Mouse (Mus musculus) liver, embryonic 16.5 days (tissue): ENCODE results near the gene Pheta2. TPM values are rescaled to one million over a fixed set of nuclear protein-coding genes. Genes with fewer than 3 reads are reported as not detected.

Experiments used
- ATAC-seq: fragments of 200-750 bp; cut with Nextera tagmentation; 2 replicates; pipeline ENCODE4 v1.8.0; 2017; ENCODE audit warnings: low read depth, mild to moderate bottlenecking, moderate number of reproducible peaks, moderate library complexity
- H3K27ac ChIP-seq: fragments of 300-500 bp; sonication (generic); 2 replicates; pipeline ENCODE4 v1.5.1; 2014; ENCODE audit warnings: mild to moderate bottlenecking, low read length
- H3K27me3 ChIP-seq: fragments of 300-500 bp; sonication (generic); 2 replicates; pipeline ENCODE4 v1.6.1; 2014; ENCODE audit warnings: low read depth, low read length, mixed read lengths; ENCODE audit not compliant: control insufficient read depth, insufficient read depth
- H3K36me3 ChIP-seq: fragments of 300-500 bp; sonication (generic); 2 replicates; pipeline ENCODE4 v1.6.1; 2014; ENCODE audit warnings: mild to moderate bottlenecking; ENCODE audit not compliant: control insufficient read depth, insufficient read depth
- H3K4me1 ChIP-seq: fragments of 300-500 bp; sonication (generic); 2 replicates; pipeline ENCODE4 v1.6.1; 2014; ENCODE audit warnings: low read depth, low read length, mixed read lengths; ENCODE audit not compliant: control insufficient read depth
- H3K4me2 ChIP-seq: fragments of 300-500 bp; sonication (generic); 2 replicates; pipeline ENCODE4 v1.6.1; 2014; ENCODE audit warnings: low read depth, low read length, mixed read lengths
- H3K4me3 ChIP-seq: fragments of 300-500 bp; sonication (generic); 2 replicates; pipeline ENCODE4 v1.5.1; 2014; ENCODE audit warnings: low read depth, mild to moderate bottlenecking, low read length
- H3K9ac ChIP-seq: fragments of 300-500 bp; sonication (generic); 2 replicates; pipeline ENCODE4 v1.6.1; 2014; ENCODE audit warnings: low read depth, low read length
- H3K9me3 ChIP-seq: fragments of 300-500 bp; sonication (generic); replicated peaks from 2 replicates; pipeline ENCODE4 v1.6.1; 2016; ENCODE audit warnings: low read length; ENCODE audit not compliant: control insufficient read depth
- WGBS: fragments of 180-500 bp; shearing (Covaris S2); extraction: QIAGEN DNeasy Blood & Tissue Kit; methylation state at CpG from one replicate; pipeline ENCODE4 v1.1.7; 2014; ENCODE audit not compliant: insufficient replicate concordance; 5-methylcytosine and 5-hydroxymethylcytosine counted together
- polyA plus RNA-seq: library from polyadenylated mRNA; unstranded; fragments of >200 nt; fragmentation: Nextera tagmentation; extraction: Ambion mirVana; gene quantifications from 2 replicates; pipeline ENCODE4 v1.2.1, GENCODE M21; 2015

Pheta2 gene
- polyA plus RNA-seq, 1 experiment from 2014 or later, result 43.4 TPM

GRCm38 (mm10) chr15:82341036-82341501, 2.3 kb downstream of the Pheta2 start:
- H3K27me3 ChIP-seq, result no peaks in the 10 kb centered on the region
- H3K9ac ChIP-seq, result peak overlapping the region; percentile 96
- peak overlapping the region; percentile 94 for H3K4me2 ChIP-seq
- peak overlapping the region; percentile 100 for H3K27ac ChIP-seq
- ATAC-seq, result peak; percentile 22
- no peaks in the 10 kb centered on the region for H3K9me3 ChIP-seq
- peaks cover 20% of the 10 kb centered on the region for H3K36me3 ChIP-seq
- peak overlapping the region; percentile 69 for H3K4me3 ChIP-seq
- WGBS, result under 1% methylated on average over 38 of the region's 40 CpGs
- H3K4me1 ChIP-seq, result peaks cover 78% of the 10 kb centered on the region

DNA sequence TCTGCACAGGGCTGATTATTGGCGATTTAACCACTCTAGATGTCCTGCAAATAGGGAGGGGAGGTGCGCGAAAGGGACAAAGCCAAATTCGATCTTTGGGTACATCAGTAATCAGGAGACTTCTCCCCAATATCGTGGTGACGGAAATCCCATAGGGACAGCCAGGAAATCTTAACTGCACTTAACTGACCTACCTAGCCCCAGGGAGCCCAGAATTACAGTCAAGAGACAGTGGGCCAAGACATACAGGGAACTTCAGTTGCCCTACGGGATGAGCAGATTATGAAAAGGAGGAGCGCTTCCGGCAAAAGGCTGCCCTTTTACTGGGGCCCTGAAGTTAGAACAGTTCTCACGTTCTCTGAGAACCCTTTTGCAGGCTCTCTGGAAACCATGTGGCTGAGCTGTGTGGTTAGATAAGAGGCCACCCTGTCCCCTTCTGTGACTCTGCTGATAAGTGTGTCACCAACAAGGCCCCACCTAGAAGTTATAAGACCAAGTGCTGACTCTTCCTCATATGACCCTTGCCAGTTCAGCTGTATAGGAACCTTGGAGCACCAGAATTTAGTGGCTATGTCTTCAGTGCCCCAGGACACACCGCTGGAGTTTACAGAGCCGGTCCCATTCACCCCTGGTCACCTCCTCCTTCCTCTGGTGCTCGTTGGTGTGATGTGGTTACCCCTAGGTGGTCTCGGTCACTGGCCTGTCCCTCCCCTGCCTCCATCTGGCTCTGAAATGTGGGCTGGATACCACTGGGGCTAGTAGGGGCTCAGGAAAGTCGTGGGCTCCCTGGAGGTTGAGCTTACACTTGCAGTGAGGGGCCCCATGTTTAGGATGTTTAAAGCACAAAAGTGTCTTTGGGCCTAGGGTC, 3.2 kb downstream of the Pheta2 start:
- peaks cover 12% of the 10 kb centered on the region for H3K36me3 ChIP-seq
- peaks cover 75% of the 10 kb centered on the region for H3K4me1 ChIP-seq
- 8% methylated on average over 15 of the region's 15 CpGs for WGBS
- H3K27me3 ChIP-seq, result no peaks in the 10 kb centered on the region
- peak overlapping the region; percentile 96 for H3K9ac ChIP-seq
- H3K4me2 ChIP-seq, result peak overlapping the region; percentile 94
- H3K9me3 ChIP-seq, result no peaks in the 10 kb centered on the region
- ATAC-seq, result peak; percentile 62
- peak overlapping the region; percentile 100 for H3K27ac ChIP-seq
- peak overlapping the region; percentile 69 for H3K4me3 ChIP-seq

DNA sequence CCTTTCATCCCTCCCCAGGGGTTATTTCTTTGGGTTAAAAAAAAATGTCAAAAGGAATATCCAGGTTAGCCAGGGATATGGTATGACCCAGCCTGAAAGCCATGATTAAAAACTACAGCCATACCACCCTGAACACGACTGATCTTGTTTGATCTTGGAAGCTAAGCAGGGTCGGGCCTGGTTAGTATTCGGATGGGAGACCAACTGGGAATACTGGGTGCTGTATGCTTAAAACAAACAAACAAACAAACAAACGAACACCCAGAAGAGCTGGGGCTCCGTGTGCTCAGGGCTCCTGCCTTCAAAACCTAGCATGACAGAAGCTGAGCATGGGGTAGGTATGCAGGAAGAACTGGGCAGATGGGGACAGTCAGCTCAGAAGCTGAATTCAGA, 3.8 kb downstream of the Pheta2 start:
- H3K4me1 ChIP-seq, result peaks cover 75% of the 10 kb centered on the region
- H3K36me3 ChIP-seq, result peaks cover 11% of the 10 kb centered on the region
- no peaks in the 10 kb centered on the region for H3K27me3 ChIP-seq
- WGBS, result 38% methylated on average over 5 of the region's 5 CpGs
- H3K9ac ChIP-seq, result peak overlapping the region; percentile 96
- H3K27ac ChIP-seq, result peak overlapping the region; percentile 100
- ATAC-seq, result no peak
- H3K9me3 ChIP-seq, result no peaks in the 10 kb centered on the region
- H3K4me2 ChIP-seq, result peak overlapping the region; percentile 94
- peak overlapping the region; percentile 69 for H3K4me3 ChIP-seq

DNA sequence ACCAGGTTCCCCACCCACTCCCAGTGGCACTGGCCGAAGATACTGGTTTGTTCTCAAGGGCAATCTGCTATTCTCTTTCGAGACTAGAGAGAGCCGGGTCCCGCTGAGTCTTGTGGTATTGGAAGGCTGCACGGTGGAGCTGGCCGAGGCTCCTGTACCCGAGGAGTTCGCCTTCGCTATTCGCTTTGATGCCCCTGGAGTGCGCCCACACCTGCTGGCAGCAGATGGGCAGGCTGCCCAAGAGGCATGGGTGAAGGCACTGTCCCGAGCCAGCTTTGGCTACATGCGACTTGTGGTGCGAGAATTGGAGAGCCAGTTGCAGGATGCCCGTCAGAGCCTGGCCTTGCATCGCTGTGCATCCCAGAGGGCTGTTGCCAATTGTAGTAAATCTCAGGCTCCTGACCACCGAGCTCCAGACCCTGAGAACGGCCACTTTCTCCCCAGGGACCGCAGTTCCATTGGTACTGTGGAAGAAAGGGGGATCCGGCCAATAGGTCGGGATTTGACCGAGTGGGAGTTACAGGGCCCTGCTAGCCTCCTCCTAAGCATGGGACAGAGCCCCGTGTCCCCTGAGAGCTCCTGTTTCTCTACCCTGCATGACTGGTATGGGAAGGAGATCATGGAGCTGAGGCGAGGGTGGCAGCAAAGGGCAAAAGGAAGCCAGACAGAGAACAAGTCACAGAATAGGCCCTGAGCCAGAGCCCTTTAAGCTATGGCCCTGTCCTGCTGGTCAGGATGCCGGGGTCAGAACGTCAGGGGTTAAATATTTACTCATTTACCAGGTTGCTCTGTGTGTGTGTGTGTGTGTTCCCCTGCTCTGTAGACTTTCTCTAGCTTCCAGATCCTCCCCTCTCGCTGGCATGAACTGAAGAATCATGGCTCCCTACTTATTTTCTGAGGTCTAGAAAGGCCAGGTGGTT, 4.9 kb downstream of the Pheta2 start:
- Histone ChIP-seq H3K4me3 (peak overlapping the region; percentile 69), H3K27ac (peak overlapping the region; percentile 100), H3K9me3 (no peaks in the 10 kb centered on the region), H3K4me1 (peaks cover 80% of the 10 kb centered on the region), H3K36me3 (peaks cover 20% of the 10 kb centered on the region), H3K27me3 (no peaks in the 10 kb centered on the region), H3K9ac (peak overlapping the region; percentile 96), H3K4me2 (peak overlapping the region; percentile 94)
- 82% methylated on average over 27 of the region's 27 CpGs for WGBS
- ATAC-seq, result no peak

- peaks cover 33% of the 10 kb centered on the region for H3K36me3 ChIP-seq
- no peaks in the 10 kb centered on the region for H3K27me3 ChIP-seq
- no peak for ATAC-seq
- peak overlapping the region; percentile 100 for H3K27ac ChIP-seq
- H3K9me3 ChIP-seq, result no peaks in the 10 kb centered on the region
- H3K4me2 ChIP-seq, result peak overlapping the region; percentile 94
- H3K9ac ChIP-seq, result peak overlapping the region; percentile 96
- peaks cover 78% of the 10 kb centered on the region for H3K4me1 ChIP-seq
- 52% methylated on average over 6 of the region's 6 CpGs for WGBS
- peak overlapping the region; percentile 38 for H3K4me3 ChIP-seq
Observed at GRCm38 (mm10) chr15:82344971-82345370, 6.2 kb downstream of the Pheta2 start.

DNA sequence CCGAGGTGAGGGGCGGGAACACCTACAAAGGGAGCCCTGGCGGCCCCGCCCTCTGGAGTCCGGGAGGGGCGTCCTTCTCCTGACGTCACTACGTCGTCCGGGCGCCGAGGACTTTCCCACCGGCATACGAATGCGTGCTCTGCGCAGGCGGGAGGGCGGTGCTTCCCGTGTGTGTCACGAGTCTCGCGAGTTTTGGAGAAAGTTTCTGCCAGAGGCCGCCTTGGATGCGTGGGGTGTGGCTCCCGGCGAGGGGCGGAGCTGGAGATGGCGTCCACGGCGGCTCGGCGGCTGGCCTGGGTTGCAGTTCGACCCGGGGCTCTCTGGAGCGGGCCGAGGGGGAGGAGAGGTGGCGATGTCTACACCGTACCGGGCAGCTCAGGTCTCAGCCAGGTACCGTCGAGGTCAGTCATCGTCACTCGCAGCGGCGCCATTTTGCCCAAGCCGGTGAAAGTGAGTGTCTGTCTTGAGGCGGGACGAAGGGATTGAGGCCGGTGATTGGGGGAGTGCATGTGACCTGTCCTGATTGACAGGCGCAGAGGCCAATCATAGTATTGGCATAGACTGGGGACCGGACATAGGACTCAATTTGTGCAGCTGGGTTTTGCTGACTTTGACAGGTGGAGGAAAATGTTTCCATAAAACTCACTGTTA, 7.2 kb downstream of the Pheta2 start:
- 0% methylated on average over 51 of the region's 51 CpGs for WGBS
- peak overlapping the region; percentile 74 for H3K4me2 ChIP-seq
- H3K36me3 ChIP-seq, result peaks cover 42% of the 10 kb centered on the region
- ATAC-seq, result peak; percentile 85
- peak overlapping the region; percentile 85 for H3K4me3 ChIP-seq
- H3K9ac ChIP-seq, result peak overlapping the region; percentile 87
- peak overlapping the region; percentile 96 for H3K27ac ChIP-seq
- H3K4me1 ChIP-seq, result peaks cover 77% of the 10 kb centered on the region
- H3K27me3 ChIP-seq, result no peaks in the 10 kb centered on the region
- no peaks in the 10 kb centered on the region for H3K9me3 ChIP-seq

DNA sequence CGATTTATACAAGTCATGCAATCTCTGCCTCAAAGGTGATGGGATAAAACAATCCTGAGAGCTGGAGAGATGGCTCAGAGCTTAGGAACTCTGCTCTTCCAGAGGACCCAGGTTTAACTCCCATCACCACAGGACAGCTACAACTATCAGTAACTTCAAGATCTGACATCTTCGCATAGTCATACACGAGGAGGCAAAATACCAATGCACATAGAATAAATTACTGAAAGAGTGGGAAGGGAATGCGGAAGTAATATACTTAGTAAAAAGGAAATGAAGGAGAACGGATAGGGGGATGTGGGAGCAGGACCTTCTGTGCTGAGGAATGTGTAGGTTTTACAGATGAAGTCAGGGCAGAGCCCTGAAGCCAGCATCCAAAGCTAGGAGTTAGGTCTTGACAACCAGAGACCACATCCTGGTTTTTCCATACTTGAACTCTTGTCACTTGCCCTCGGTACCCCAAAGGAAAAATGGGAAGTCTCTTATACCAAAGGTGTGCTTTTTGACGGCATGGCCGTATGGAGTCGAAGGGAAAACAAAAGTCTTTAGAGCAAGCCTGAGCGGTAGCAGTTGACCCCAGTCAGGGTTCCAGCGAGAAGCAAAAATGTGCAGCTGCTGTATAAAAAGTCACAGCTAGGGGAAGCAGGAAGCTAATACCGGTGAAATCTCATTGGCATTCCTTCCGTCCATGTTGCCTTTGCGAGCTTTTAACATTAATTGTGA, 8.0 kb downstream of the Pheta2 start:
- WGBS, result 34% methylated on average over 14 of the region's 14 CpGs
- Histone ChIP-seq H3K36me3 (peaks cover 42% of the 10 kb centered on the region), H3K27ac (peak overlapping the region; percentile 96), H3K4me1 (peaks cover 81% of the 10 kb centered on the region), H3K4me2 (peak overlapping the region; percentile 74), H3K9me3 (no peaks in the 10 kb centered on the region), H3K27me3 (no peaks in the 10 kb centered on the region), H3K9ac (peak overlapping the region; percentile 87), H3K4me3 (peak overlapping the region; percentile 85)
- ATAC-seq, result no peak

GRCm38 (mm10) chr15:82347303-82347676, 8.5 kb downstream of the Pheta2 start:
- H3K9ac ChIP-seq, result peak overlapping the region; percentile 87
- no peaks in the 10 kb centered on the region for H3K27me3 ChIP-seq
- H3K4me2 ChIP-seq, result peak overlapping the region; percentile 74
- peaks cover 81% of the 10 kb centered on the region for H3K4me1 ChIP-seq
- H3K9me3 ChIP-seq, result no peaks in the 10 kb centered on the region
- H3K36me3 ChIP-seq, result peaks cover 42% of the 10 kb centered on the region
- peak overlapping the region; percentile 96 for H3K27ac ChIP-seq
- ATAC-seq, result no peak
- 56% methylated on average over 4 of the region's 4 CpGs for WGBS
- peak overlapping the region; percentile 85 for H3K4me3 ChIP-seq
